Mouse (Mus musculus) erythroblast, embryonic 14.5 days (primary cell): ENCODE data around the gene Htr1a. TPM values are rescaled to one million over a fixed set of nuclear protein-coding genes. Genes with fewer than 3 reads are reported as not detected.

Experiments
- H3K27me3 ChIP-seq: 2 replicates; pipeline ENCODE4 v1.6.1; 2012; ENCODE audit warnings: inconsistent platforms; ENCODE audit not compliant: control insufficient read depth
- H3K36me3 ChIP-seq: 2 replicates; pipeline ENCODE4 v1.6.1; 2012; ENCODE audit warnings: mild to moderate bottlenecking, inconsistent platforms; ENCODE audit not compliant: control insufficient read depth
- H3K4me1 ChIP-seq: 2 replicates; pipeline ENCODE4 v1.6.1; 2012; ENCODE audit warnings: inconsistent platforms; ENCODE audit not compliant: control insufficient read depth
- H3K4me3 ChIP-seq: replicated peaks from 2 replicates; pipeline ENCODE3; 2012; ENCODE audit warnings: moderate library complexity, mild to moderate bottlenecking, inconsistent platforms
- H3K9me3 ChIP-seq: 2 replicates; pipeline ENCODE4 v1.6.1; 2012; ENCODE audit warnings: low read length, inconsistent platforms, mixed read lengths; ENCODE audit not compliant: control insufficient read depth
- GATA1 ChIP-seq: IDR thresholded peaks from 2 replicates; pipeline ENCODE4 v1.6.1; 2012; ENCODE audit warnings: low read length, inconsistent platforms, mixed read lengths
- TAL1 ChIP-seq: IDR thresholded peaks from 3 replicates; pipeline ENCODE4 v1.6.1; 2012; ENCODE audit warnings: low read length, inconsistent platforms, mixed read lengths
- polyA plus RNA-seq: library from polyadenylated mRNA; stranded (reverse); fragments of >175 nt; gene quantifications from 2 replicates; pipeline ENCODE4 v1.2.3, GENCODE M21; 2012

The Htr1a gene
- polyA plus RNA-seq, 1 experiment: not detected

- Histone ChIP-seq H3K4me1 (no peaks in the 10 kb centered on the region), H3K27me3 (peaks cover 32% of the 10 kb centered on the region), H3K9me3 (no peaks in the 10 kb centered on the region; the same call in 1 of the 2 replicates), H3K36me3 (no peaks in the 10 kb centered on the region), H3K4me3 (no peak overlapping the region)
- TF ChIP-seq TAL1 (no peak), GATA1 (no peak)
Measured at GRCm38 (mm10) chr13:105446239-105446638, 2.8 kb downstream of the Htr1a start.

- no peak for TF ChIP-seq GATA1
- no peak for TF ChIP-seq TAL1
- no peak overlapping the region for H3K4me3 ChIP-seq
- H3K27me3 ChIP-seq: peaks cover 32% of the 10 kb centered on the region
- H3K4me1 ChIP-seq: no peaks in the 10 kb centered on the region
- H3K9me3 ChIP-seq: no peaks in the 10 kb centered on the region; the same call in 1 of the 2 replicates
- H3K36me3 ChIP-seq: no peaks in the 10 kb centered on the region
Measured at GRCm38 (mm10) chr13:105447695-105448094, 4.3 kb downstream of the Htr1a start.

- Histone ChIP-seq H3K27me3 (peaks cover 2% of the 10 kb centered on the region; the same call in 1 of the 2 replicates), H3K36me3 (no peaks in the 10 kb centered on the region), H3K9me3 (no peaks in the 10 kb centered on the region), H3K4me3 (no peak overlapping the region), H3K4me1 (no peaks in the 10 kb centered on the region)
- no peak for TF ChIP-seq GATA1
- TF ChIP-seq TAL1: no peak
Measured at GRCm38 (mm10) chr13:105451536-105451935, 8.1 kb downstream of the Htr1a start.

Other genes with a start within 250 kb of the Htr1a start
- gene Rnf180, start 148.8 kb upstream of the Htr1a start, polyA plus RNA-seq: not detected in 2 replicates